Mouse (Mus musculus) heart, adult 2 months (tissue): ENCODE results near the gene Sdsl.

Experiments used
- CTCF ChIP-seq: fragments of 200-600 bp; IDR thresholded peaks from 2 replicates; pipeline ENCODE4 v1.8.1; 2022; ENCODE audit warnings: antibody characterized with exemption, mild to moderate bottlenecking, moderate library complexity
- EP300 ChIP-seq: fragments of 200-500 bp; IDR thresholded peaks from 2 replicates; pipeline ENCODE4 v1.6.1; 2011; ENCODE audit warnings: low read depth, low read length, control low read depth; ENCODE audit not compliant: insufficient read depth

DNA sequence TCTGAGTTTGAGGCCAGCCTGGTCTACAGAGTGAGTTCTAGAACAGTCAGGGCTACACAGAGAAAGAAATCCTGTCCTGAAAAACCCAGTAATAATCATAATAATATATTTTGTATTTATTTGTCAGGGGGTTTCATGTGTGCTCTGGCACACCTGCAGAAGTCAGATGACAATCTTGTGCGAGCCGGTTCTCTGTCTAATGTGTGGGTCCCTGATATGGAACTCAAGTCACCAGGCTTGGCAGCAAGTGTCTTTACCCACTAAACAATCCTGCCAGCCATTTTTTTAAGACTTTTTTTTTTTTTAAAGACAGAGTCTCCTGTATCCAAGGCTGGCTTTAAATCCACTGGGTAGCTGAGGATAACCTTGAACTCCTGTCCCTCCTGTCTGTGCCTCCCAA is 751 bp upstream of the Sdsl start:
- TF ChIP-seq CTCF (no peak), EP300 (no peak)
